Comparison of ENCODE assay signal across 9 mouse cellular contexts in the genomic region with DNA sequence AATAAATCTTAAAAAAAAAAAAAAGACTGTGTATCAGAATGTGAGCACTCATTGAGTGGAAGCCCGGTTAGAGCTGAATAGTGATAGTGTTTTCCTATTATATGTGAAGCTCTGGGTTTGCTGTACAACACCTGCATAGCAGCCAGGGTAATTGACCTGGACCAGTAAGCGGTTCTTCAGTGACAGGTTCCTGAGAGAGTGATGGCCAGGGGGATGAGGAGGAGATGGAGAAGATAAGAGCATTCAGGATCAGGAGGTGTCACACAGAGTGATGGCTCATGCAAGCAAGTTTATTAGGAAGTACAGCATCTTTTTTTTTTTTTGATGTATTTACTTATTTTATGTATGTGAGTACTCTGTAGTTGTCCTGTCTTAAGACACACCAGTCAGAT. TPM values are rescaled to one million over a fixed set of nuclear protein-coding genes. Genes with fewer than 3 reads are reported as not detected.
DNase-seq lines count a peak whose midpoint lies in the region; ATAC-seq and TF ChIP-seq lines count a peak whose summit lies in the region.
"Had no signal": no experiment of that assay in that cellular context is flagged by ENCODE, and none has a peak within 500 bp of the region (broad histone marks: within the 10 kb centered on the region; RNA-seq: fewer than 3 reads in every experiment).

No protein-coding gene starts in this region.

- H3K4me1 ChIP-seq in kidney, embryonic 14.5 days (ENCODE audit: control insufficient read depth, insufficient read depth, low read length): peaks cover 6% of the 10 kb centered on the region
- no peaks in the 10 kb centered on the region; the same call in 1 of the 2 replicates for H3K4me1 ChIP-seq in bone marrow, adult 2 months (ENCODE audit: control insufficient read depth, insufficient read depth, low read length)
- H3K4me1 ChIP-seq in hindbrain, postnatal 0 days (ENCODE audit: insufficient read depth, low read length): peaks cover 4% of the 10 kb centered on the region; the same call in 1 of the 2 replicates
- H3K4me1 ChIP-seq in midbrain, embryonic 14.5 days (ENCODE audit: control insufficient read depth, insufficient read depth, low read length): 0 out of 2 replicates have a peak, but pooled peaks cover 3% of the 10 kb centered on the region

- peak overlapping the region; percentile 82 for H3K4me2 ChIP-seq in kidney, embryonic 14.5 days (replicated peaks; ENCODE audit: low read depth, low read length)
- peak overlapping the region; percentile 97 for H3K4me2 ChIP-seq in hindbrain, postnatal 0 days (ENCODE audit: low read depth, low read length)
- peak overlapping the region; percentile 94 for H3K4me2 ChIP-seq in midbrain, embryonic 14.5 days (ENCODE audit: low read length)

- 64% methylated on average over 2 of the region's 2 CpGs for WGBS in kidney, embryonic 14.5 days
- 60% methylated on average over 2 of the region's 2 CpGs for WGBS in bone marrow, adult 2 months
- 78% methylated on average over 2 of the region's 2 CpGs for WGBS in hindbrain, postnatal 0 days
- 72% methylated on average over 2 of the region's 2 CpGs for WGBS in midbrain, embryonic 14.5 days

- H3K27ac ChIP-seq in kidney, embryonic 14.5 days (ENCODE audit: low read depth, low read length): no peak overlapping the region
- H3K27ac ChIP-seq in bone marrow, adult 2 months (ENCODE audit: control insufficient read depth, insufficient read depth, low read depth, low read length, poor library complexity): no peak overlapping the region
- no peak overlapping the region for H3K27ac ChIP-seq in hindbrain, postnatal 0 days
- H3K27ac ChIP-seq in midbrain, embryonic 14.5 days (replicated peaks; ENCODE audit: low read depth, low read length): no peak overlapping the region

- H3K36me3 ChIP-seq in kidney, embryonic 14.5 days (ENCODE audit: control insufficient read depth, insufficient read depth, low read length): peaks cover 30% of the 10 kb centered on the region
- no peaks in the 10 kb centered on the region for H3K36me3 ChIP-seq in hindbrain, postnatal 0 days (ENCODE audit: insufficient read depth, low read length)
- no peaks in the 10 kb centered on the region for H3K36me3 ChIP-seq in midbrain, embryonic 14.5 days (ENCODE audit: control insufficient read depth, insufficient read depth, low read length)

- DNase-seq in kidney, postnatal 25 days: no peak
- DNase-seq in hindbrain, postnatal 0 days (ENCODE audit: low spot score): no peak
- DNase-seq in midbrain, embryonic 14.5 days: no peak
- DNase-seq in thymus, postnatal 0 days (ENCODE audit: low spot score): no peak
- DNase-seq in layer of hippocampus, postnatal 36 days: no peak
- DNase-seq: retina, postnatal 1 day had no signal

- no peak for TF ChIP-seq CTCF in bone marrow, adult 2 months (IDR thresholded peaks at IDR 0.05; ENCODE audit: control insufficient read depth, insufficient read depth, low read length)
- no peak for TF ChIP-seq CTCF in hindbrain, postnatal 0 days (IDR thresholded peaks at IDR 0.05; ENCODE audit: low read depth)

- peaks cover 9% of the 10 kb centered on the region; the same call in 1 of the 2 replicates for H3K27me3 ChIP-seq in kidney, embryonic 14.5 days (ENCODE audit: control insufficient read depth, insufficient read depth, low read length)
- no peaks in the 10 kb centered on the region for H3K27me3 ChIP-seq in hindbrain, postnatal 0 days (ENCODE audit: insufficient read depth, low read length)
- H3K27me3 ChIP-seq in midbrain, embryonic 14.5 days (ENCODE audit: control insufficient read depth, insufficient read depth, low read length): peaks cover 7% of the 10 kb centered on the region; the same call in 1 of the 2 replicates

- peak overlapping the region; percentile 81; the same call in 1 of the 2 replicates for H3K9ac ChIP-seq in kidney, embryonic 14.5 days (ENCODE audit: low read depth, low read length)
- H3K9ac ChIP-seq in hindbrain, postnatal 0 days (replicated peaks; ENCODE audit: low read length): no peak overlapping the region
- H3K9ac ChIP-seq in midbrain, embryonic 14.5 days (replicated peaks; ENCODE audit: low read length): no peak overlapping the region

- H3K9me3 ChIP-seq in kidney, embryonic 14.5 days (ENCODE audit: control insufficient read depth, low read length): no peaks in the 10 kb centered on the region
- H3K9me3 ChIP-seq in hindbrain, postnatal 0 days (ENCODE audit: low read length): no peaks in the 10 kb centered on the region
- H3K9me3 ChIP-seq in midbrain, embryonic 14.5 days (ENCODE audit: control insufficient read depth, low read length): no peaks in the 10 kb centered on the region

- peak overlapping the region; percentile 77 for H3K4me3 ChIP-seq in kidney, embryonic 14.5 days (ENCODE audit: low read length)
- peak overlapping the region; percentile 46 for H3K4me3 ChIP-seq in bone marrow, adult 2 months (replicated peaks; ENCODE audit: control insufficient read depth, low read depth, low read length)
- H3K4me3 ChIP-seq in hindbrain, postnatal 0 days (ENCODE audit: low read length): peak overlapping the region; percentile 73
- H3K4me3 ChIP-seq in midbrain, embryonic 14.5 days (replicated peaks; ENCODE audit: low read depth, low read length): no peak overlapping the region

- ATAC-seq in kidney, embryonic 14.5 days (ENCODE audit: low FRiP score, low TSS enrichment): no peak
- ATAC-seq in hindbrain, postnatal 0 days: no peak
- ATAC-seq in midbrain, embryonic 14.5 days (ENCODE audit: low FRiP score, low TSS enrichment): no peak
- ATAC-seq in megakaryocyte-erythroid progenitor cell, adult 5-6 weeks (replicated peaks; ENCODE audit: low FRiP score, low TSS enrichment, poor library complexity, severe bottlenecking): no peak

- TF ChIP-seq POLR2A in bone marrow, adult 2 months (IDR thresholded peaks at IDR 0.05; ENCODE audit: borderline replicate concordance, control insufficient read depth, low read depth, low read length): no peak

RNA-seq across cellular contexts. Expression of gene Pole, which starts 1.0 kb away (rescaled TPM):
- 35.1 and 40.0 TPM in 2 replicates for polyA plus RNA-seq in kidney, embryonic 14.5 days (2014; fragmentation: Nextera tagmentation; extraction: Ambion mirVana)
- 39.8 and 57.3 TPM in 2 replicates for polyA plus RNA-seq in bone marrow, adult 2 months (2011; ENCODE audit: insufficient read depth, insufficient read length, low replicate concordance, missing spikeins)
- total RNA-seq in hindbrain, postnatal 0 days (2014; rRNA removed): 15.8 and 17.1 TPM in 2 replicates
- polyA plus RNA-seq in hindbrain, postnatal 0 days (2015; fragmentation: Nextera tagmentation; extraction: Ambion mirVana): 4.8 and 6.5 TPM in 2 replicates
- 7.8 and 8.4 TPM in 2 replicates for polyA plus RNA-seq in midbrain, embryonic 14.5 days (2014; fragmentation: Nextera tagmentation; extraction: Ambion mirVana)
- 20.0 and 21.0 TPM in 2 replicates for polyA plus RNA-seq in thymus, postnatal 0 days (2015; fragmentation: Nextera tagmentation; extraction: Ambion mirVana)
- total RNA-seq in layer of hippocampus, postnatal 36 days (2021): 1 to 10 TPM; 1.2 to 2.1 TPM
- total RNA-seq in megakaryocyte-erythroid progenitor cell, adult 5-6 weeks (2014; fragmentation: Nextera tagmentation): 124 and 127 TPM in 2 replicates
- total RNA-seq in megakaryocyte-erythroid progenitor cell, adult 5-6 weeks (2017): 45.6 and 51.5 TPM in 2 replicates

RNA-seq across cellular contexts. Expression of gene Pxmp2, which starts 1.1 kb away (rescaled TPM):
- 14.1 and 16.4 TPM in 2 replicates for polyA plus RNA-seq in kidney, embryonic 14.5 days (2014; fragmentation: Nextera tagmentation; extraction: Ambion mirVana)
- polyA plus RNA-seq in bone marrow, adult 2 months (2011; ENCODE audit: insufficient read depth, insufficient read length, low replicate concordance, missing spikeins): 7.9 and 33.1 TPM in 2 replicates
- total RNA-seq in hindbrain, postnatal 0 days (2014; rRNA removed): 14.3 and 17.0 TPM in 2 replicates
- 19.5 and 20.8 TPM in 2 replicates for polyA plus RNA-seq in hindbrain, postnatal 0 days (2015; fragmentation: Nextera tagmentation; extraction: Ambion mirVana)
- polyA plus RNA-seq in midbrain, embryonic 14.5 days (2014; fragmentation: Nextera tagmentation; extraction: Ambion mirVana): 10.4 and 10.8 TPM in 2 replicates
- polyA plus RNA-seq in thymus, postnatal 0 days (2015; fragmentation: Nextera tagmentation; extraction: Ambion mirVana): 7.6 and 9.1 TPM in 2 replicates
- 1 to 10 TPM; 8.5 to 9.4 TPM for total RNA-seq in layer of hippocampus, postnatal 36 days (2021)
- total RNA-seq in megakaryocyte-erythroid progenitor cell, adult 5-6 weeks (2014; fragmentation: Nextera tagmentation): 14.6 and 42.8 TPM in 2 replicates
- 15.4 and 18.7 TPM in 2 replicates for total RNA-seq in megakaryocyte-erythroid progenitor cell, adult 5-6 weeks (2017)

RNA-seq across cellular contexts. Expression of gene Pgam5, which starts 17.4 kb away (rescaled TPM):
- 64.1 and 85.2 TPM in 2 replicates for polyA plus RNA-seq in kidney, embryonic 14.5 days (2014; fragmentation: Nextera tagmentation; extraction: Ambion mirVana)
- polyA plus RNA-seq in bone marrow, adult 2 months (2011; ENCODE audit: insufficient read depth, insufficient read length, low replicate concordance, missing spikeins): 12.9 and 24.3 TPM in 2 replicates
- 117 and 129 TPM in 2 replicates for total RNA-seq in hindbrain, postnatal 0 days (2014; rRNA removed)
- polyA plus RNA-seq in hindbrain, postnatal 0 days (2015; fragmentation: Nextera tagmentation; extraction: Ambion mirVana): 95.4 and 106 TPM in 2 replicates
- polyA plus RNA-seq in midbrain, embryonic 14.5 days (2014; fragmentation: Nextera tagmentation; extraction: Ambion mirVana): 109 and 113 TPM in 2 replicates
- polyA plus RNA-seq in thymus, postnatal 0 days (2015; fragmentation: Nextera tagmentation; extraction: Ambion mirVana): 64.7 and 67.4 TPM in 2 replicates
- 10 to 100 TPM; 57.4 to 62.8 TPM for total RNA-seq in layer of hippocampus, postnatal 36 days (2021)
- total RNA-seq in megakaryocyte-erythroid progenitor cell, adult 5-6 weeks (2014; fragmentation: Nextera tagmentation): 52.9 and 53.2 TPM in 2 replicates
- total RNA-seq in megakaryocyte-erythroid progenitor cell, adult 5-6 weeks (2017): 45.3 and 53.1 TPM in 2 replicates

RNA-seq across cellular contexts. Expression of gene P2rx2, which starts 55.9 kb away (rescaled TPM):
- 0.89 and 0.95 TPM in 2 replicates for polyA plus RNA-seq in kidney, embryonic 14.5 days (2014; fragmentation: Nextera tagmentation; extraction: Ambion mirVana)
- 1.0 and 1.3 TPM in 2 replicates for polyA plus RNA-seq in bone marrow, adult 2 months (2011; ENCODE audit: insufficient read depth, insufficient read length, low replicate concordance, missing spikeins)
- 11.9 and 12.8 TPM in 2 replicates for total RNA-seq in hindbrain, postnatal 0 days (2014; rRNA removed)
- 11.5 and 11.8 TPM in 2 replicates for polyA plus RNA-seq in hindbrain, postnatal 0 days (2015; fragmentation: Nextera tagmentation; extraction: Ambion mirVana)
- polyA plus RNA-seq in midbrain, embryonic 14.5 days (2014; fragmentation: Nextera tagmentation; extraction: Ambion mirVana): 5.2 and 6.7 TPM in 2 replicates
- polyA plus RNA-seq in thymus, postnatal 0 days (2015; fragmentation: Nextera tagmentation; extraction: Ambion mirVana): 0.12 and 0.41 TPM in 2 replicates
- under 1 TPM in 1 of 2 experiments, not detected in 1; 0.27 TPM for total RNA-seq in layer of hippocampus, postnatal 36 days (2021)
- total RNA-seq in megakaryocyte-erythroid progenitor cell, adult 5-6 weeks (2014; fragmentation: Nextera tagmentation): not detected in 2 replicates
- total RNA-seq in megakaryocyte-erythroid progenitor cell, adult 5-6 weeks (2017): not detected in 2 replicates

RNA-seq across cellular contexts. Expression of gene Ankle2, which starts 56.3 kb away (rescaled TPM):
- polyA plus RNA-seq in kidney, embryonic 14.5 days (2014; fragmentation: Nextera tagmentation; extraction: Ambion mirVana): 33.2 and 43.1 TPM in 2 replicates
- 10.0 and 21.0 TPM in 2 replicates for polyA plus RNA-seq in bone marrow, adult 2 months (2011; ENCODE audit: insufficient read depth, insufficient read length, low replicate concordance, missing spikeins)
- total RNA-seq in hindbrain, postnatal 0 days (2014; rRNA removed): 21.2 and 25.0 TPM in 2 replicates
- 19.6 and 20.5 TPM in 2 replicates for polyA plus RNA-seq in hindbrain, postnatal 0 days (2015; fragmentation: Nextera tagmentation; extraction: Ambion mirVana)
- polyA plus RNA-seq in midbrain, embryonic 14.5 days (2014; fragmentation: Nextera tagmentation; extraction: Ambion mirVana): 26.9 and 27.8 TPM in 2 replicates
- 22.9 and 26.4 TPM in 2 replicates for polyA plus RNA-seq in thymus, postnatal 0 days (2015; fragmentation: Nextera tagmentation; extraction: Ambion mirVana)
- total RNA-seq in layer of hippocampus, postnatal 36 days (2021): 10 to 100 TPM; 38.6 to 48.2 TPM
- 27.2 and 30.6 TPM in 2 replicates for total RNA-seq in megakaryocyte-erythroid progenitor cell, adult 5-6 weeks (2014; fragmentation: Nextera tagmentation)
- 48.1 and 52.9 TPM in 2 replicates for total RNA-seq in megakaryocyte-erythroid progenitor cell, adult 5-6 weeks (2017)
